Mouse (Mus musculus) hindbrain, postnatal 0 days (tissue): ENCODE results near the gene Zic1. TPM values are rescaled to one million over a fixed set of nuclear protein-coding genes. Genes with fewer than 3 reads are reported as not detected.
A peak's percentile ranks its signal among the peaks of the same experiment; 100 is the strongest.

ENCODE experiments used
- ATAC-seq: fragments of 200-750 bp; cut with Nextera tagmentation; 2 replicates; pipeline ENCODE4 v1.8.0; 2017; ENCODE audit warnings: mild to moderate bottlenecking, moderate TSS enrichment, moderate library complexity
- DNase-seq: peaks from one replicate; pipeline ENCODE4 v3.0.0-alpha.2; 2015; ENCODE audit warnings: low spot score
- H3K27ac ChIP-seq: fragments of 300-500 bp; sonication (generic); 2 replicates; pipeline ENCODE4 v1.5.1; 2014; ENCODE audit warnings: mild to moderate bottlenecking
- H3K27me3 ChIP-seq: fragments of 300-500 bp; sonication (generic); 2 replicates; pipeline ENCODE4 v1.6.1; 2014; ENCODE audit warnings: low read length, mixed read lengths; ENCODE audit not compliant: insufficient read depth
- H3K36me3 ChIP-seq: fragments of 300-500 bp; sonication (generic); 2 replicates; pipeline ENCODE4 v1.6.1; 2014; ENCODE audit warnings: low read length, mixed read lengths; ENCODE audit not compliant: insufficient read depth
- H3K4me1 ChIP-seq: fragments of 300-500 bp; sonication (generic); 2 replicates; pipeline ENCODE4 v1.6.1; 2014; ENCODE audit warnings: antibody characterized with exemption, low read length, mixed read lengths; ENCODE audit not compliant: insufficient read depth
- H3K4me2 ChIP-seq: fragments of 300-500 bp; sonication (generic); 2 replicates; pipeline ENCODE4 v1.6.1; 2014; ENCODE audit warnings: low read depth, mild to moderate bottlenecking, low read length, moderate library complexity, mixed read lengths
- H3K4me3 ChIP-seq: fragments of 300-500 bp; sonication (generic); 2 replicates; pipeline ENCODE4 v1.5.1; 2014; ENCODE audit warnings: low read length
- H3K9ac ChIP-seq: fragments of 300-500 bp; sonication (generic); replicated peaks from 2 replicates; pipeline ENCODE4 v1.6.1; 2014; ENCODE audit warnings: mild to moderate bottlenecking, low read length, moderate library complexity, mixed read lengths
- H3K9me3 ChIP-seq: fragments of 300-500 bp; sonication (generic); 2 replicates; pipeline ENCODE4 v1.6.1; 2016; ENCODE audit warnings: low read length, mixed read lengths
- CTCF ChIP-seq: IDR thresholded peaks from 2 replicates; pipeline ENCODE4 v1.5.1; 2016; ENCODE audit warnings: antibody characterized with exemption, control low read depth, low read depth
- whole genome bisulfite sequencing: fragments of 180-500 bp; shearing (Covaris S2); extraction: QIAGEN DNeasy Blood & Tissue Kit; methylation state at CpG from one replicate; pipeline ENCODE4 v1.1.7; 2014; 5-methylcytosine and 5-hydroxymethylcytosine counted together
- polyA plus RNA-seq: library from polyadenylated mRNA; unstranded; fragments of >200 nt; fragmentation: Nextera tagmentation; extraction: Ambion mirVana; gene quantifications from 2 replicates; pipeline ENCODE4 v1.2.1, GENCODE M21; 2015
- total RNA-seq: library from RNA; depleted of rRNA; stranded (reverse); fragments of >200 nt; gene quantifications from 2 replicates; pipeline ENCODE4 v1.2.3, GENCODE M21; 2014

The Zic1 gene
- total and polyA plus RNA-seq, 2 experiments from 2014 or later = 19.7 to 342 TPM

GRCm38 (mm10) chr9:91381284-91382110 lies 15.9 kb upstream of the Zic1 start:
- H3K4me1 ChIP-seq = 0 out of 2 replicates have a peak, but pooled peaks cover 7% of the 10 kb centered on the region
- peaks cover 20% of the 10 kb centered on the region for H3K27me3 ChIP-seq
- peak; percentile 89 for DNase-seq
- H3K9me3 ChIP-seq = no peaks in the 10 kb centered on the region
- TF ChIP-seq CTCF = no peak
- H3K4me2 ChIP-seq = peak overlapping the region; percentile 65
- H3K4me3 ChIP-seq = peak overlapping the region; percentile 47
- H3K9ac ChIP-seq = peak overlapping the region; percentile 82
- H3K27ac ChIP-seq = peak overlapping the region; percentile 98
- no peaks in the 10 kb centered on the region for H3K36me3 ChIP-seq
- WGBS = under 1% methylated on average over 62 of the region's 76 CpGs
- ATAC-seq = peak; percentile 81

DNA sequence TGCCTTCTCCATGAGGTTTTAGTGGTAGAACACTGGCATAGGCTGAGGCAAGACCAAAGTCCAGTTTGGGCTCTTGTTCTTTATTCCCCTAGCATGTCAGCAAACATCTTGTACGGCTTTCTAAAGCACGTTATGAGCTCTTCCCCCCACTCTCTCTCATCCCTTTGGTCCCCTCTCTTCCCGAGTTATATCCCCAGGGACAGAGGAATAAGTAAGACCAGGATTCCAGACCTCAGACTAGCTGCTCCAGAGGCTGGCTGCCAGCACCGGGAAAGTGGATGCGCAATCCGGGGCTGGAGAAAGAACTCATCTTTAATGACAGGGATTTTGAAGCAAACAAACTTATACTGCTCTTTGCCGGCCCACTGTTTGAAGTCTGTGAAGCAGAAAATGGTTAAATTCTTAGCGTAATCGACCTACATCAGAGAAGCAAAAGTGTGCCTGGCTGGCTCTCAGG lies 14.9 kb upstream of the Zic1 start:
- peak overlapping the region; percentile 82 for H3K9ac ChIP-seq
- peak overlapping the region; percentile 47 for H3K4me3 ChIP-seq
- H3K36me3 ChIP-seq = no peaks in the 10 kb centered on the region
- peak; percentile 52 for DNase-seq
- no peaks in the 10 kb centered on the region for H3K9me3 ChIP-seq
- no peak for ATAC-seq
- 0 out of 2 replicates have a peak, but pooled peaks cover 7% of the 10 kb centered on the region for H3K4me1 ChIP-seq
- H3K27ac ChIP-seq = peak overlapping the region; percentile 98
- no peak for TF ChIP-seq CTCF
- peaks cover 15% of the 10 kb centered on the region for H3K27me3 ChIP-seq
- peak overlapping the region; percentile 65 for H3K4me2 ChIP-seq
- WGBS = 2% methylated on average over 9 of the region's 9 CpGs

GRCm38 (mm10) chr9:91379781-91380457 lies 14.3 kb upstream of the Zic1 start:
- Histone ChIP-seq H3K4me3 (peak overlapping the region; percentile 47), H3K4me1 (peaks cover 7% of the 10 kb centered on the region; the same call in 1 of the 2 replicates), H3K4me2 (peak overlapping the region; percentile 65), H3K9me3 (no peaks in the 10 kb centered on the region), H3K27me3 (peaks cover 16% of the 10 kb centered on the region), H3K9ac (peak overlapping the region; percentile 82), H3K36me3 (no peaks in the 10 kb centered on the region), H3K27ac (peak overlapping the region; percentile 98)
- WGBS = 3% methylated on average over 10 of the region's 10 CpGs
- DNase-seq = peak; percentile 69
- ATAC-seq = no peak
- TF ChIP-seq CTCF = no peak

- H3K9ac ChIP-seq = peak overlapping the region; percentile 82
- H3K36me3 ChIP-seq = no peaks in the 10 kb centered on the region
- peaks cover 16% of the 10 kb centered on the region for H3K27me3 ChIP-seq
- H3K4me1 ChIP-seq = peaks cover 7% of the 10 kb centered on the region; the same call in 1 of the 2 replicates
- H3K27ac ChIP-seq = peak overlapping the region; percentile 98
- ATAC-seq (no peak), DNase-seq (no peak)
- WGBS = 7% methylated on average over 8 of the region's 8 CpGs
- peak overlapping the region; percentile 65 for H3K4me2 ChIP-seq
- no peaks in the 10 kb centered on the region for H3K9me3 ChIP-seq
- no peak for TF ChIP-seq CTCF
- peak overlapping the region; percentile 47 for H3K4me3 ChIP-seq
Observed at GRCm38 (mm10) chr9:91379300-91379635, 13.7 kb upstream of the Zic1 start.

DNA sequence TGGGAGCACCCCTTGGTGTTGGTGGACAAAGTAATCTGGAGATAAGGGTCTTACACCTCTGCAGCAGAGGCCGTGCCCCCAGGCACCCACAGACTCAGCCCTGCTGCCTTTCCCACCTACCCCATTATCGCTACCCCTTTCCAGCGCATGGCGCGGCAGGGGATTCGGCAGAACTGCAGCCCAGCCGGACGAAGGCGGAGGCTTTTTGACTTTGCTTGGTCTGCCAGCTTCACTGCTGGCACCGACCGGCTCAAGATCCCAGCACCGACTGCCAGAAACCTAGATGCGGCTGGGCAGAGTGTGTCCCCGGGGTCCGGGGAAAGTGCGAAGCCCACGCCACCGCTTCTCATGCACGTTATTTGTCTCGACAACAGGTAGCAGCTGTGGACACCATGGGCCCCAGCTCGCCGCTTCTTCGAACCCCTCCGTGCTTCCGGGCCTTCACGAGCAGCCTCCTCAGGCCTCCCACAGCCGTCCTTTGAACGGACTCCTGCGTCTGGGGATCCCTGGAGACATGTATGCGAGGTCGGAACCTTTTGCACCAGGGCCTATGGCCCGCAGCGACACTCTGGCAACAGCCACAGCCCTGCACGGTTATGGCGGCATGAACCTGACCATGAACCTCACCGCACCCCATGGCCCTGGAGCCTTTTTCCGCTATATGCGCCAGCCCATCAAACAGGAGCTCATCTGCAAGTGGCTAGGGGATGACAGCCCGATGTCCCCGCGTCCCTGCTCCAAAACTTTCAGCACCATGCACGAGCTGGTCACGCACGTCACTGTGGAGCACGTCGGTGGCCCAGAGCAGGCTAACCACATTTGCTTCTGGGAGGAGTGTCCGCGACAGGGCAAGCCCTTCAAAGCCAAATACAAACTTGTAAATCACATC lies 13.0 kb upstream of the Zic1 start:
- Histone ChIP-seq H3K36me3 (no peaks in the 10 kb centered on the region), H3K27ac (peak overlapping the region; percentile 98), H3K9ac (peak overlapping the region; percentile 82), H3K4me2 (peak overlapping the region; percentile 65), H3K4me3 (peak overlapping the region; percentile 47), H3K27me3 (peaks cover 20% of the 10 kb centered on the region), H3K4me1 (peaks cover 7% of the 10 kb centered on the region; the same call in 1 of the 2 replicates), H3K9me3 (no peaks in the 10 kb centered on the region)
- DNase-seq (peak; percentile 76), ATAC-seq (peak; percentile 11)
- no peak for TF ChIP-seq CTCF
- 2% methylated on average over 48 of the region's 48 CpGs for WGBS

GRCm38 (mm10) chr9:91377873-91378150 lies 12.2 kb upstream of the Zic1 start:
- Histone ChIP-seq H3K4me1 (peaks cover 7% of the 10 kb centered on the region; the same call in 1 of the 2 replicates), H3K4me2 (peak overlapping the region; percentile 65), H3K27me3 (peaks cover 27% of the 10 kb centered on the region), H3K9me3 (no peaks in the 10 kb centered on the region), H3K36me3 (no peaks in the 10 kb centered on the region), H3K4me3 (peak overlapping the region; percentile 47), H3K9ac (peak overlapping the region; percentile 82), H3K27ac (peak overlapping the region; percentile 98)
- ATAC-seq = peak; percentile 61
- peak; percentile 89 for DNase-seq
- WGBS = 2% methylated on average over 16 of the region's 16 CpGs
- TF ChIP-seq CTCF = no peak
